Mouse (Mus musculus): Measurements from ENCODE around the gene Tbccd1. TPM values are rescaled to one million over a fixed set of nuclear protein-coding genes. Genes with fewer than 3 reads are reported as not detected.

The Tbccd1 gene
- total RNA-seq, 1 experiment from 2014 or later, result 16.9 TPM

DNA sequence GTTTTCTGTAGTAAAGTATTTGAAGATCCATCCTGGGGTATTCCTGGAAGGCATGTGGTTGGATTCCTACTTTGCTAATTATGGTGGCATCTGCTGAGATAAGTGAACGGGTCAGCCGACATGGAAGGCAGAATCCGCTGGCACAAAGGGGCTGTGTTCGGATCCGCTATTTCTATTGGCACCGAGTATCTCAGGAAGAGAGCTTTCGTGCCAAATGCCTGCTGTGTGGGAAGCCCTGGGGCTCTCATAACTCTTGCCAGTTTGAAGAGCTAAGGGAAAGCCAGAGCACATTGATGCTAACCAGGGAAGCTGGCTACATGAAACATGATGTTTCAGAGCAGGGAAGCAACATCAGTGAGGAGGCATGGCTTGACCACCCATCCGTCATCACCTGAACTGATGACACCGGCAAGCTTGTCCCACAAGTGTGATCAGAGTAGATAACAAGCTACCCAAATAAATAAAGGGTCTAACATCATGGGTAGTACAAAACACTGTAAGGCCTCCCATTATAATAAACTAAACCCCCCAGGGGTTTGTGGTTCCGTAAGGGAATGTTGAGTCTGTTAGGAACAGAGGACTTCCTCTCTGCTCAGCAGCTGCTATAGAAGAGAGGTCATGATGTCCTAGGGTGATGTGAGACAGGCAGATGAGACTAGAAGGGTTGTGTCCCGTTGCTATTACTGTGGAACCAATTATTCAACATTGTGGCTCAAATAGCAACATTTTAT lies 20.4 kb upstream of the Tbccd1 start:
- no peak for ATAC-seq (replicated peaks in 1 of 2; ENCODE audit: insufficient read depth in 1 of 2, low FRiP score in 2 of 2, low TSS enrichment in 1 of 2, low read depth in 1 of 2, poor library complexity in 2 of 2, severe bottlenecking in 2 of 2)

DNA sequence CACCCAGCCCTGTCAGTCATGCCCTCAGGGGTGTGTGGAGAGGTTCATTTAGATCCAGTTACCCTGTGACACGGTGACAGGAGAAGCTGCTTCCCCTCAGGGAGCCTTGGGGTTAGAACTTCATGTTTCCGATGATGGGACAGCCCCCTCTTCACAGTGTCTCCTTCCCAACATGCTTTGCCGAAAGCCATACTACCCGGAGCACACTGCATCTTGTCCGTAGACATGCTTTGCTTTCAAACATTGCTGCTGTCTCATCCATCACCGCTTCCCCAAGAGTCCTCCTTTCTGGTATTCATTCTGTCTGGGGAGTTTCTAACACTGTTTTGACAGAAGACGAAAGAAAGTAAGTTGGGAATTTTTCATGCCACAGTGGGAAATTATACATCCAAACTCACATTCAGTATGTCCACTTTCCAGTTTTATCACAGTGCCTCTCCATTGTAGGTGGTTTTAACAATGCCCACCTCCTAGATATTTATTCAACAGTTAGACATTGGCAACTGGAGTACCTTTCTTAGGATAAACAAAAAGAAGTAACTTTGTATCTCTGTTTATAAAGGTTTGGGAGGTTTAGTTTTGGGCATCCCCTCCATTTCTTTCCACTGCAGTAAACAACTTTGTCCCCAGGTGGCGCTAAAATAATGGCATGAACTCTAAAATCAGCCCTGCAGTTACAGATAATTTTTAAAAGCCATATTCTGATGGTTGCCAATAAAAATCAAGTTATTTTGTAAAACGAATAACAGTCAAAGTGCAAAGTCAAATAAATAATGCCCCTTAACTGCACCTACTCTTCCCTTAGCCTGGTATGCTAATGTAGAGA lies 19.0 kb upstream of the Tbccd1 start:
- ATAC-seq (replicated peaks in 1 of 2; ENCODE audit: insufficient read depth in 1 of 2, low FRiP score in 2 of 2, low TSS enrichment in 1 of 2, low read depth in 1 of 2, poor library complexity in 2 of 2, severe bottlenecking in 2 of 2), result no peak

DNA sequence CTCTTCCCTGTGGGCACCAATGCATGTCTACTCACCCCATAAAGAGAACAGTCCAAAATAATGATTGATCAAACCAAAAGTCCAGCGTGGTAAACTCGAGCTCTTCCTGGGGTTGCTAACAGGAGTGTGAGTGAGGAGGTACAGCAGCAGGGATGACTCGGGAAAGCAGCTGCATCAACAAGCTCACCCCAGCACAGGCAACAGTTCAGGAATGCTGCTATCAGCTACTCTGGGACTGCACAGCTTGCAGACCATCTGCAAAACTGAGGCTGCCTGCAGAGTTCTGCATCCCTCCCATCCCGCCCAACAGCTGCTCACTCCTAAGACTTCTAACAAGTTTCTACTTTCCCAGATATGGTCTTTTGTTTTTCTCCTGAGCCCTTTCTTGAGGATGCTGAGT lies 15.9 kb upstream of the Tbccd1 start:
- no peak for ATAC-seq (replicated peaks in 1 of 2; ENCODE audit: insufficient read depth in 1 of 2, low FRiP score in 2 of 2, low TSS enrichment in 1 of 2, low read depth in 1 of 2, poor library complexity in 2 of 2, severe bottlenecking in 2 of 2)

GRCm38 (mm10) chr16:22872397-22872796 lies 14.9 kb upstream of the Tbccd1 start:
- ATAC-seq (replicated peaks in 1 of 2; ENCODE audit: insufficient read depth in 1 of 2, low FRiP score in 2 of 2, low TSS enrichment in 1 of 2, low read depth in 1 of 2, poor library complexity in 2 of 2, severe bottlenecking in 2 of 2), result no peak

DNA sequence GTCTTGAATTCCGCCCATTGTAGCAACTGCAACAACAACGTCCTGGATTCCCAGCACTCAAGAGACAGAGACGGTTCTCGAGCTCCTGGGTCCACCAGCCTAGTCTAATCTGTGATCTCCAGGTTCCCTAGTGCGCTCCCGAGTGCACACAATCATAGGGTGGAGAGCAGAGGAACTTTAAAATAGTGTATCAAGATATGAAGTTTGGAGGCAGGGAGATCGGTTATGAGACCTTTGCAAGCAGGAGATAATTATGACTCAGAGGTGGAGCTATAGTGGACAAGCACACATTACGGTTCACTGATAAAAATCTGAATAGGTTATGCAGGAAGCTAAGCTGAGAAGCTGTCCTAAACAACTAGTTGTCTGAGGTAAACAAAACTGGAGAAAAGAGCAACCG lies 696 bp downstream of the Tbccd1 start:
- no peak for ATAC-seq (replicated peaks in 1 of 2; ENCODE audit: insufficient read depth in 1 of 2, low FRiP score in 2 of 2, low TSS enrichment in 1 of 2, low read depth in 1 of 2, poor library complexity in 2 of 2, severe bottlenecking in 2 of 2)

GRCm38 (mm10) chr16:22852709-22853108 lies 4.8 kb downstream of the Tbccd1 start:
- no peak for ATAC-seq (replicated peaks in 1 of 2; ENCODE audit: insufficient read depth in 1 of 2, low FRiP score in 2 of 2, low TSS enrichment in 1 of 2, low read depth in 1 of 2, poor library complexity in 2 of 2, severe bottlenecking in 2 of 2)

- ATAC-seq (replicated peaks in 1 of 2; ENCODE audit: insufficient read depth in 1 of 2, low FRiP score in 2 of 2, low TSS enrichment in 1 of 2, low read depth in 1 of 2, poor library complexity in 2 of 2, severe bottlenecking in 2 of 2), result no peak
Measured at GRCm38 (mm10) chr16:22848331-22848730, 9.1 kb downstream of the Tbccd1 start.

GRCm38 (mm10) chr16:22847686-22848085 lies 9.8 kb downstream of the Tbccd1 start:
- no peak for ATAC-seq (replicated peaks in 1 of 2; ENCODE audit: insufficient read depth in 1 of 2, low FRiP score in 2 of 2, low TSS enrichment in 1 of 2, low read depth in 1 of 2, poor library complexity in 2 of 2, severe bottlenecking in 2 of 2)

- ATAC-seq (replicated peaks in 1 of 2; ENCODE audit: insufficient read depth in 1 of 2, low FRiP score in 2 of 2, low TSS enrichment in 1 of 2, low read depth in 1 of 2, poor library complexity in 2 of 2, severe bottlenecking in 2 of 2), result no peak
Measured at GRCm38 (mm10) chr16:22845481-22845880, 12.0 kb downstream of the Tbccd1 start.

- no peak for ATAC-seq (replicated peaks in 1 of 2; ENCODE audit: insufficient read depth in 1 of 2, low FRiP score in 2 of 2, low TSS enrichment in 1 of 2, low read depth in 1 of 2, poor library complexity in 2 of 2, severe bottlenecking in 2 of 2)
Measured at GRCm38 (mm10) chr16:22844834-22845233, 12.6 kb downstream of the Tbccd1 start.

GRCm38 (mm10) chr16:22844061-22844801 lies 13.2 kb downstream of the Tbccd1 start:
- ATAC-seq (replicated peaks in 1 of 2; ENCODE audit: insufficient read depth in 1 of 2, low FRiP score in 2 of 2, low TSS enrichment in 1 of 2, low read depth in 1 of 2, poor library complexity in 2 of 2, severe bottlenecking in 2 of 2), result peak; percentile 59 to 90

GRCm38 (mm10) chr16:22842871-22843270 lies 14.6 kb downstream of the Tbccd1 start:
- no peak for ATAC-seq (replicated peaks in 1 of 2; ENCODE audit: insufficient read depth in 1 of 2, low FRiP score in 2 of 2, low TSS enrichment in 1 of 2, low read depth in 1 of 2, poor library complexity in 2 of 2, severe bottlenecking in 2 of 2)

GRCm38 (mm10) chr16:22839146-22839857 lies 18.2 kb downstream of the Tbccd1 start:
- no peak for ATAC-seq (replicated peaks in 1 of 2; ENCODE audit: insufficient read depth in 1 of 2, low FRiP score in 2 of 2, low TSS enrichment in 1 of 2, low read depth in 1 of 2, poor library complexity in 2 of 2, severe bottlenecking in 2 of 2)

GRCm38 (mm10) chr16:22832932-22833525 lies 24.4 kb downstream of the Tbccd1 start:
- ATAC-seq (replicated peaks in 1 of 2; ENCODE audit: insufficient read depth in 1 of 2, low FRiP score in 2 of 2, low TSS enrichment in 1 of 2, low read depth in 1 of 2, poor library complexity in 2 of 2, severe bottlenecking in 2 of 2), result no peak

DNA sequence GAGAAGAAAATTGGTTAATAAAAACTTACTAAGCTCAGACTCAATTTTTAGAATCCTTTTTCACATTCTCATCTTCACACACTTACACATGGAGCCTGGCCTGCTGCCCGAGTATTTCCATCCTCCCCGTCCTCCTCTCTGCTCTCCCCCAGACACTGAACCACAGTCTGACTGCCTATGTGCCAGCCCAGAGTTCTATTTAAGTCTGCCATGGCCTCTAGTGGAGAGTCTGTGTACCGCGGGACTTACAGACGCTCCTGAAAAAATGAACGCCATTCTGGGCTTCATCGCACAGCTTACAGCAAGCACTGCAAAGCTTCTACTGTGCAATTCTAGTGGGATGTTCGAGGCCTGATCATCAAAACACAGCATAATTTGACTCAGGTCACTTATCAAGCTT lies 36.7 kb downstream of the Tbccd1 start:
- 0 out of 4 replicates have a peak, but pooled peaks have one; percentile 12 to 36 for ATAC-seq (replicated peaks in 1 of 2; ENCODE audit: insufficient read depth in 1 of 2, low FRiP score in 2 of 2, low TSS enrichment in 1 of 2, low read depth in 1 of 2, poor library complexity in 2 of 2, severe bottlenecking in 2 of 2)

GRCm38 (mm10) chr16:22811477-22811876 lies 46.0 kb downstream of the Tbccd1 start, which contains the start of gene Crygs:
Crygs (minus strand) TSS chr16:22811577.
- no peak for ATAC-seq (replicated peaks in 1 of 2; ENCODE audit: insufficient read depth in 1 of 2, low FRiP score in 2 of 2, low TSS enrichment in 1 of 2, low read depth in 1 of 2, poor library complexity in 2 of 2, severe bottlenecking in 2 of 2)

Measured in hematopoietic stem cell, adult 5-6 weeks (primary cell).